Mouse (Mus musculus) 3134 (cell line): ENCODE data around the gene Polg2.
"Not testable (repeated sequence)": the region's sequence is repeated elsewhere in the genome, so short reads cannot be mapped to it uniquely, and the experiment has no call there.

ENCODE experiments used
- DNase-seq: peaks from one replicate; pipeline ENCODE4 v3.0.0-alpha.2; 2011; ENCODE audit warnings: low spot score; ENCODE audit not compliant: insufficient read length; ENCODE audit errors: extremely low read depth

Gene Polg2

DNA sequence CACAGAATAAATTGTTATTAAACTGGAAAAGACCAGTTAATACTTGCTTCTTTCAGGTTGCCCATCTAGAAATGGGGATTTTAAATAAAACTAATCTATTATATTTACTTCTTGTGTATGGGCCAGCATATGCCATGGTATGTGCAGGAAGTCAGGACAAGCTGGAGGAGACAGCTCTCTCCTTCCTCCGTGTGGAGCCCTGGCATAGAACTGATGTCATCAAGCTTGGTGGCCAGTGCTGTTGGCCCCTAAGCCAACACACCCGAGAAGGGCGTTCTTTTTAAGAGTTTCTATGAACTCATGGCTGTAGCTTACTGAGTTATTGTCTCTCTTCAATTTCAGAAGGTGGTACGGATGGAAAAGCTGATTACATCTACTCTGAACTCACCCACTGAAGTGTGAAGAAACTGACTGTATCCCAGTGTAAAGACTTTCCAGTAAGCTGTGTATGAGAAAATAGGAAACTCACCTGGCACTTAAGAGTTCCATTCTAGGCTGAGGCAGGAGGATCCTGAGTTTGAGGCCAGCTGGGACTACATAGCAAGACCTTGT, 12.7 kb downstream of the Polg2 start:
- no peak for DNase-seq

DNA sequence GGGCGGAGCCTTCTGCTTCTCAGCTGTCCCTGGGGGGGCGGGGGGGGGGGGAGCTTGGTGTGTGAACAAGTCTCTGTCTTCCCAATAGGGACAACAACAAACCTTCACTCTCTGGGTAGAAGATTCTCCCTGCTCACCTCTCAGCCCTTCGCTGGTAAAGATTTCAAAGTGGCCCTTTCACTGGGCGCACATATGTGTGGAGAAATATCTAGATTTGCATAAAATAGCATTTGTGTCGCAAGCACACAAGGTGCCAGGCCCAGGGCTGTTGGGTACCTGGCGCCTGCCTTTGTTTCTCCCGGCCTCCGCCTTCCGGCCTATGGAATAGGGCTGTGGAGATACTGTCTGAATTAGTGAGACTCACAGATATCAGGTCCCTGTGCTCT, 16.5 kb downstream of the Polg2 start:
- no peak for DNase-seq

DNA sequence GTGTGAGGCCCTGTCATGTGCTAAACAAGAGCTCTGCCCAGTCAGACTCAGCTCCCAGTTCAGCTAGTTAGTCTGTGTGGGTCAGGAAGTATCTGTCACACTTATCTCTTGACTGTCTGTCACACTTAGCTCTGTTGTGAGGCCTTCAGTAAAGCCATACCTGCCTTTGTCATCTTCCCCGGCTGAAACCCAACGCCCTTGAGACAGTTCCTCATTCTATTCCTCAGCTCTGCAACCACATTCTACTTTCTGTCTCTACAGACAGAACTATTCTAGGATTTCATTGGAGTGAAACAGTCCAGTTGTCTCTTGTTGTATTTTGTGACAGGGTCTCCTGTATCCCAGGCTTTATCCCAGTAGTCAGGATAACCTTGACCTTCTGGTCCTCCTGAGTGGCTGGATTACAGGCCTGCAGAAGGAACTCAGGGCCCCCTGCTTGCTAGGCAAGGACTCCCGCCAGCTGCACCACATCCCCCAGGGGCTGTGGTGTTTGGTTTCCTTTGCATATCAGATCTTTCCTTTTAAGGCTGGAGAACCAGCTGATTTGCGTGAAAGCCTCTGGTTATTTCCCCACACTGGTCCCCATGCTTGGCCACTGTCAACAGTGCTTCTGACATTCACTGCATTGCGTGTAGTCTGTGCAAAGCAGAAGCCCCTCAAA, 17.1 kb downstream of the Polg2 start:
- no peak for DNase-seq

DNA sequence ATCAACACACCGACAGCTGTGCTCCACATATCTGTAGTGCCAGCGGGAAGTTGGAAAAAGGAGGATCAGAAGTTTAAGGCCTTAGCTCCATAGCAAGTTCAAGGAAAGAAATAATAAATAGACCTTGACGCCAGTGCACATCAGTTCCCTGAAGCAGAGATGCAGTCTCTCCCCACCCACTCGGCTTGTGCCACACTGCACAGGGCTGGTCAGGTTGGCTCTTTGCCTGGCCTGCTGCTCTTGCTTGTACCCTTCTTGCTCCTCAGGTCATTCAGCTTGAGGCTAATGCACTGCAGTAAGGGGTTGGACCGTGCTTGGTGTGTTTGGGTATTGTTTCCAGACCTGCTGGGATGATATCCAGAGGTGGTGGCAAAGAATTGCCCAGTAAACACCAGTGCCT, 18.8 kb downstream of the Polg2 start:
- DNase-seq, result no peak

DNA sequence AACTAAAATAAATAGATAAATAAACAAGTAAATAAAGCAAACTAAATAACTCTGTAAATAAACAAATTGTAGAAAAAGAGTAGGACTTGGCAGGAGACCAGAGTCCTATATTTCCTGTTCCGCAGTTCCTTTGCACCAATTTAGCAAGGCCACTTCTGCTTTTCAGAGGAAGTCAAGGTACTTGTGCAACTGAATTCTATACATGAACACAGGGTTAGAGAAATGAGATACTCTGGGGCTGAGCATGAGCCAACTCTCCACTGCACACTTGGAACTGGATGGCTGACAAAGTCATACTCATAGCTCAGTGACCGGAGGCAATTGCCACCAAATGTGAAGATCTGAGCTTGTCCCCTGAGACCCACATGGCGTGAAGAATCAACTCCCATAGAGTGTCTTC, 20.3 kb downstream of the Polg2 start:
- no peak for DNase-seq

DNA sequence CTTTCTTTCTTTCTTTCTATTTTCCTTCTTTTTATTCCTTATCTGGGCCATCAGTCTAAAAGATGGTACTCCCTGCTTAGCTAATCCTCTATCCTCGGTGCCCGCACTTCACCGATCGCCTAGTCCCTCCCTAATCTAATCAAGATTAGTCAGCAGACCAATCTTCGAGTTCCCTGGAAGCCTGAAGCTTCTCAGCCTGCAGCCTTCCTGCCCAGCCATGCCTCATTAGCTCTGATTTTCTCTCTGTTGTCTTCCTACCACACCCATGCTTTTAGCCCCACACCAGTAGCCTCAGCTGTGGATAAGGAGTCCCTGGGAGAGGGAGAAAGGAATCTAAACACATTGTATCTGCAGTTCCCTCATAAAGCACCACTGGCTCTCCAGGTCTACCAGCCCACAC, 23.8 kb downstream of the Polg2 start:
- DNase-seq, result no peak

DNA sequence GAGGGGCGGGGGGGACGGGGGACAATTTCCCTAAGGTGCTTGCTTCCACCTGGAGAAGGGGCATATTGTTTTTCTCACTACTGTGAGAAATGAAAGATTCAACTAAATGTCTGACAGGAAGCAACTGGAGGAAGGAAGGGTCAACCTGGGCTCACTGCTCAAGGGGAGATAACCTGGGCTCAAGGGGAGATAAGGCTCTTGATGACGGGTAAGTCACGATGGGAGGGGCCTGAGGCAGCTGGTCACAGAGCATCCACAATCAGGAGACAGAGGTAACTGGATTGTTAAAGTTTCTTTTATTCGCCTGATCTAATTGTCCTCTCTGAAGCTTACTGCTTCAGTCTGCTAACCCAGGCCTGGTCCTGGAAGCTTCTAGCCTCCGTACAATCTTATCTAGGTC, 26.0 kb downstream of the Polg2 start:
- no peak for DNase-seq

DNA sequence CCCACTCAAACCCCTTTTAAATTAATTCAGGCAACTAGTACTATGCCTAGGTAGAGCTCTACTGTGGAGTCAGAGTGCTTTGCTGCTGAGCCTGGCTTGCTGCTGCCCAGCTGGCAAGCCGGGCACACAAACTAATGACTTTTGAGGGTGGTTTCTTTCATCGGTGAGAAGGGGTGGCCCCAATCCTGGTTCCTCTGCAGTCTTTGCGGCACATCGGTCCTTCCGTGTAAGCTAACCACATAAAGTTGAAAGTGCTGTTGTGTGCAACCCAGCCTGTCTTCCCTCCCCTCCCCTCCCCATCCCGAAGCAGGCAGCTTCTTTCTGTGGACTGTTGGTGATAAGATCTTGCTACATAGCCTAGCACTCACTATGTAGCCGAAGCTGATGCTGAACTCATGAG, 27.2 kb downstream of the Polg2 start:
- no peak for DNase-seq

DNA sequence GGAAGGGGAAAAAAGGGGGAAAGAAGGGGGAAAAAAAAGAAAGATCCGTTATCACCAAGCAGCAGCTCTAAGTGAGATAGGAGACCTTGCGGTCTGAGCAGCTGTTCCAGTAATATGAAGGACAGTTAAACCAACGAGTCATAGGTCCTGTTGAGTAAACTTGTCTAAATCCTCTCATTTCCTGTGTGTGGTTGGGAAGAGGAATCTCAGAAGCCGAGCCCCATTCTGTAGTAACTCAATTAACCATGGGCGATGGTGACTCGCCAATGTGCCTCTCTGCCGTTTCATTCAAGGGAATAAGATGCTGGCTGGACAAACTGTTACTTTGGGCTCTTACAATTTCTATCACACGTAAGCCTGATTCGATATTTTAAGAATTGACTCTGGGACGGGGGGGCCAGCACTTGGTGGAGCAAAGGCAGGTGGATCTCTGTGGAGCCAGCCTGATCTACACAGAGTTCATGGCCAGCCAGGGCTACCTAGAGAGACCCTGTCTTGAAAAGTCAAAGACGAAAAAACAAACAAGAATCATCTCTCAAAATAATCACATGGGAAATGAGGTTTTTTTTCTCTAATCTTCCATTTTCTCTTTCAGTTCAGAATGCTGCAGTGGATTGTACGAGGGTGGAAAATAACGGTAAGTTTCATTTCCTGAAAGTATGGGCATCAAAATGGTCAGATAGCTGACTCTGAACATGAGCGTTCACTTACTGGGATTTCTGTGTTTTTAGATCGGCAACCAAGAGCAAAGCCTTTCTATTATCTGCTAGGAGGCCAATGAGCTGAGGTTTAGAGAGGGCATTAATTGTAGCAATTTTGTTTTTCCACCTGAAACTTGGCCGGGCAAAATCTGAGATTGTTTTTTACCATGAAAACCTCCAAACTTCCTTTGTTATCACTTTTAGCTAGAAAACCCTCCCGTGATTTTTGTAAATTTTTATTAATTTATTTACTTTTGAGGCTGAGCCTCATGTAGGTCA, 28.0 kb downstream of the Polg2 start, which contains the start of gene Milr1:
Milr1 (plus strand) TSS at position 188 of the 980 bp plus-strand sequence.
- DNase-seq, result no peak

DNA sequence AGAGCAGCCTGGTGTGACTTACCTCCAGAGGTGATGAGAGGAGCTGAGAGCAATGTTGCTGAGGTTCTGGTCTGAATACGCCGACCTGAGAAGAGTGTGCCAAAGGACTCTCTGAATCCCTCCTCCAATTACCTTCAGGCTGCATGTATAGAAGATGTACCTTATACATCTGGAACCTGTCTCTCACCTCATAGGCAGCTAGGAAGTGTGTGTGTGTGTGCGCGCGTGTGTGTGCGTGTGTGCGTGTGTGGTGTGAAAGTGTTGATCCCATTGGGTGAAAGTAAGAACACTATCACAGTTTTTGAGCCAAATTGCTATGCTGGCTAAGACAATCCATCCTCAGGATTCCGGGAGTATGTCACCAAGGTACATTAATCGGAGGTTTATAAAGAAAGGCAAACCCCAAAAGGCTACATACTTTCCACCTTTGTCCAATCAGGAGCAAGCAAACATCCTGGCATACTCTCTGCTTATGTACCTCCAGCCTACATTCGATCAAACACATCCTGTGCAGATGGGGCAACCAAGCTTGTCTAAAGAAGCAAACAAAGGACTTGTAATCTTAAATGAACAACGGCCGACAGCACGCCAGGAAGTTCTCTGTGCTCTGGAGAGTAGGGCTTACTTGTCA, 29.1 kb downstream of the Polg2 start, which contains the start of gene Pecam1:
Pecam1 (minus strand) TSS at position 508 of the 631 bp plus-strand sequence.
- no peak for DNase-seq

DNA sequence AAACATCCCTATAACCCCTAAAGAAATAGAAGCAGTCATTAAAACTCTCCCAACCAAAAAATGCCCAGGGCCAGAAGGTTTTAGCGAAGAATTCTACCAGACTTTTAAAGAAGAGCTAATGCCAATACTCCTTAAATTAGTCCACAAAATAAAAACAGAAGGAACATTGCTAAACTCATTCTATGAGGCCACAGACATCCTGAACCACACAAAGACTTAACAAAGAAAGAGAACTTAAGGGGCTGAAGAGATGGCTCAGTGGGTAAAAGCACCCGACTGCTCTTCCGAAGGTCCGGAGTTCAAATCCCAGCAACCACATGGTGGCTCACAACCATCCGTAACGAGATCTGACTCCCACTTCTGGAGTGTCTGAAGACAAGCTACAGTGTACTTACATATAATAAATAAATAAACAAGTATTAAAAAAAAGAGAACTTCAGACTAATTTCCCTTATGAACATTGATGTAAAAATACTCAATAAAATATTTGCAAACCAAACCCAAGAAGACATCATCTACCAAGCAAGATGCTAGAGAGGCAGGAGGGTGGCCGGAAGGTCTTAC, 29.7 kb downstream of the Polg2 start:
- DNase-seq, result not testable (repeated sequence)

DNA sequence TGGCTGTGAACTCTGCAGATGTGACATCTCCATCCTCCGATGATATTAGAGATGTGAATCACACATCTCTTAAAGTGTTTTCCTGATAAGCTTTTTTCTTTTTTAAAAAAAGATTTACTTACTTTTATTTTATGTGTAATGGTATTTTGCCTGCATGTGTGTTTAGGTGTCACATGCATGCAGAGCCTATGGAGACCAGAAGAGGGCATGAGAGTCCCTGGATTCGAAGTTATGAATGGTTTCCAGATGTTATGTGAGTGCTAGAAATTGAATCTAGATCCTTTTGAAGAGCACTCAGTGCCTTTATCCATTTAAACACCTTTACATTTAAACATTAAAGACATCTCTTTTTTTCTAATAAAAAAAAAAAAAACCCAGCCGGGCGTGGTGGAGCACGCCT, 34.4 kb downstream of the Polg2 start:
- no peak for DNase-seq

DNA sequence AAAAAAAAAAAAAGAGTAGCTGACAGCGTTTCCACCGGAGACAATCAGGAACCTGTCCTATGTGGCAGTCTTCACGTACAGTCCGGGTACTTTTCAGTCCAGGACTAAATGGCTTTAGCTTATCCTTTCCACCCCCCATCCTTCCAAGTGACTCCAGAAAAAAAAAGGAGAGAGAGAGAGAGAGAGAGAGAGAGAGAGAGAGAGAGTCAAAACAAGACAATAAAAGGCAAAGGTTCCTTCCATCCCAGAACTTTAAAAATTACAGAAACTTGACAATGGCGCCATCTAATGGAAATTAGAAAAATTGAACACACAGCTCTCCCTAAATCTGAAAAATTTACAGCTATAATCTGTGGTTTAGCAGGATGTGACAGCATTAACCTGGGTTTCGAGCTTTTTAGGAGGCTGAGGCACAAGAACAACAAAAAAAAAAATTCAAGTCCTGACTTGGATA, 36.9 kb downstream of the Polg2 start:
- no peak for DNase-seq

DNA sequence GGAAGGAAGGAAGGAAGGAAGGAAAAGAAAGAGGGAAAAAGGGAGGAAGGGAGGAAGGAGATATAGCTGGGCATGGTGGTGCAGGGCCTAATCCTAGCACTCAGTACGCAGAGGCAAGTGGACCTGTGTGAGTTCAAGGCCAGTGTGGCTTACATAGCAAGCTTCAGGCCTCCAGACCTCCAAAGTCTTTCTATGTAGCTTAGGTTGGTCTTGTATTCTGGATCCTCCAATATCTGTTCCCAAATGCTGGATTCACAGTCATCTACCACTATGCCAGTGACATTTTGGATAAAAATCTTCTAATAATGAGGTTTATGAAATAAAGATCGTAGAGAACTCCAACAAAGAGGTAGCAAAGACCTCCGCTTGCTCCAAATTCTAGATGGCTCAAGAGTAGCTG, 37.5 kb downstream of the Polg2 start:
- no peak for DNase-seq

DNA sequence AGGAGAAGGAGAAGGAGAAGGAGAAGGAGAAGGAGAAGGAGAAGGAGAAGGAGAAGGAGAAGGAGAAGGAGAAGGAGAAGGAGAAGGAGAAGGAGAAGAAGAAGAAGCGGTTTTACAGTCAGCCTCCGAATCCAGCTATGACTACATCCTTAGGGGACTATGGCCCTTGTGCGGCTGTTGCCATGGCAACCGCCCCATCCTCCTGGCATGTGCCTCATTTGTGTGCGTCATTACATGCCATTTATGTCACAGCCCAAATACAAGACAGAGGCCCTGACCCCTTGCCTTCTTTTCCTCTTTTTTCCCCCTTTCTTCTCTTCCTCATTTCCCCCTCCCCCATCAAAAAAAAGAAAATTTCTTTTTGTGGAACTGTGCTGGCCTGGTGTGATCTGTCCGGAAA, 38.1 kb downstream of the Polg2 start:
- no peak for DNase-seq

DNA sequence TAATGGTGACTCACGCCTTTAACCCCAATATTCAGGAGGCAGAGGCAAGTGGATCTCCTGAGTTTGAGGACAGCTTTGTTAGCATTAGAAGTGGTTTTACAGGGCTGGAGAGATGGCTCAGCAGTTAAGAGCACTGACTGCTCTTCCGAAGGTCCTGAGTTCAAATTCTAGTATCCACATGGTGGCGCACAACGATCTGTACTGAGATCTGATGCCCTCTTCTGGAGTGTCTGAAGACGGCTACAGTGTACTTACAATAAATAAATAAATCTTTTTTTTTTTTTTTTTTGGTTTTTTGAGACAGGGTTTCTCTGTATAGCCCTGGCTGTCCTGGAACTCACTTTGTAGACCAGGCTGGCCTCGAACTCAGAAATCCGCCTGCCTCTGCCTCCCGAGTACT, 38.6 kb downstream of the Polg2 start:
- not testable (repeated sequence) for DNase-seq

DNA sequence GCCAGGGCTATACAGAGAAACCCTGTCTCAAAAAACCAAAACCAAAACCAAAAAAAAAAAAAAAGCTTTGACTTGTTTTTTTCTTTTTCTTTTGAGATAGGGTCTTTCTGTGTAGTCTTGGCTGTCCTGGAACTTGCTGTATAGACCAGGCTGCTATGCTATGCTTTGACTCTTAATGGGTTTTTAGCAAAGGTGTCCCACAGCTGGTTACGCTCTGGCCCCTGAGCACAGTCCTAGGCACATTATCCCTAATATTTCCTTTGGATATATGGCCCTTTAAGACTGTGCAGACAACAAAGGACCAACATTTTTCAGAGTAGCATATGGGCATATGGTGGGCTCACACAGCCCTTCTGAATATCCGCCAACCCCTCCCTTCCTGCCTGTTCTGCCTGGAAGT, 40.2 kb downstream of the Polg2 start:
- DNase-seq, result no peak

DNA sequence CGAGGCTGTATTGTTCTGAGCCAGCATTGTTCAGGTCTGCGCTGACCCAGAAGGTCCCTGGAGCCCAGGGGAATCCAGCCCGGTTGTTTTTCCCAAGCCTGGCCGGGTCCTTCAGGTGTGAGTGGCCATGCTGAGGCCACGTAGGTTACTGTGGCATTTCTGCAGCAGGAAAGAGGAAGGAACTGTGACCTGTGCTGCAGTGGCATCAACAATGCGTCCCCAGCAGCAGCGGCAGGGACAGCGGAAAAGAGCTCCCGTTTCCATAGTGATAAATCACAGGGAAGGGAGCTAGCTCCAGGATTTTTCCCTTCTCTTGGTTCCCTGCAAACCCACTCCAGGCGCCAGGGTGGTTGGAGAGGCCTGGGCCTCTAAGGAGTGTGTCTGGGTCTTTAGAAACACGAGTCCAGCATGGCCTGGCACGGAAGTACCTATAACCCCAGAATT, 42.1 kb downstream of the Polg2 start:
- no peak for DNase-seq

DNA sequence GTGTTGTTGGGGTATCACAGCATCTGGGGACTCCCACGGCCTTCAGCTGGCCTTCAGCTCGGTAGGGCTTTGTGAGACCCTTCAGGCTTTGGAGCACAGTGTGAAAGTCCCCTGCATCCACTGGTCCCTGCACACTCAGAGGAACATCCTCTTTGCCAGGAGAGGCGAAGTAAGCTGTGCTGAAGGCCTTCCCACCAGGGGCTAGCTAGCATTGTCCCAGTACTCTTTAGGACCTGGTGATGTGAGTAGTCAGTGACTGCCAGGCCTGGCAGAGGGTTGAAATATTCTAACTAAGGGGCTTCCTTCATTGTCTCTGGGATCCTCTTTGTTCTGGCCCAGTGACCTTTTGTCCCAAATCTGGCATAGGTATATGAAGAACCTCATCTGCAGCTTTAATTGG, 42.7 kb downstream of the Polg2 start:
- no peak for DNase-seq

DNA sequence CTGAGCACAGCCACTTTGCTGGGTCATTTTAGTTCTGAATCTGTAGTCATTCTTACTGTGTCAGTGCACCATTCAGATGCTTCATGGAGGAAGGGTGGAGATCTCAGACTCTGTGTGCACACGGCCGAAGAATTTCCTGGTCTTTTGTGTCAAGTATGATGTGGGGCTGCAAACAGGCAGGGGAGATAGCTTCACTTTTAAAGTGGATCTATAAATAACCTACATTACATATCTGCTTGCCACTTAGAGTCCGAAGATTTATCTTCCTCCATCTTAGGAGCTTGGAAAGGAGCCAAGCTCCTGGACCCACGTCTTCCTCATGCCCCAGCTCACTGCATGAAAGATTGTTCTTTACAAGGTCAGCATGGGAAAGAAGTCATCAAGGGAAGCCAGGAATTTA, 48.6 kb downstream of the Polg2 start:
- no peak for DNase-seq

DNA sequence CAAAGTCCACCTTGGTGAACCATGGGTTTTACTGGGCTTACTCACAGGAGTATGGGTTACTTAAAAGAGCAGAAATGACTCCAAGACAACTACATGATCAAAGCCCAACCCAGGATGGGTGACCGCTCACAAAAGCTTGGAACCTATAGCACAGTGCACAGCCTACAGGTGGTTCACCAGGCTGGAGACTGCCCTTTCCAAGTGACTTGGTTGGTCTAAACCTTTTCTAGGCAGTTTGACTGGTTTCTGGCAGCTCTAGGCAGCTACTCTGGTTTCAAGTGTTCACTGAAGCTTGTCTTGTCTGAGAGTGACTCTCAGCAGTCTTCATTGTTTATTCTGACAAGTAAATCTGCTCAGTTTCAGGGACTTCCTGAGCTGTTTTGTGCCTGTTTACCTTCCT, 49.7 kb downstream of the Polg2 start:
- DNase-seq, result no peak
